Mouse (Mus musculus): ENCODE results near the gene Syt2. TPM values are rescaled to one million over a fixed set of nuclear protein-coding genes. Genes with fewer than 3 reads are reported as not detected.

Syt2 gene
- polyA plus RNA-seq, 1 experiment from 2014 or later, result 1.0 TPM

DNA sequence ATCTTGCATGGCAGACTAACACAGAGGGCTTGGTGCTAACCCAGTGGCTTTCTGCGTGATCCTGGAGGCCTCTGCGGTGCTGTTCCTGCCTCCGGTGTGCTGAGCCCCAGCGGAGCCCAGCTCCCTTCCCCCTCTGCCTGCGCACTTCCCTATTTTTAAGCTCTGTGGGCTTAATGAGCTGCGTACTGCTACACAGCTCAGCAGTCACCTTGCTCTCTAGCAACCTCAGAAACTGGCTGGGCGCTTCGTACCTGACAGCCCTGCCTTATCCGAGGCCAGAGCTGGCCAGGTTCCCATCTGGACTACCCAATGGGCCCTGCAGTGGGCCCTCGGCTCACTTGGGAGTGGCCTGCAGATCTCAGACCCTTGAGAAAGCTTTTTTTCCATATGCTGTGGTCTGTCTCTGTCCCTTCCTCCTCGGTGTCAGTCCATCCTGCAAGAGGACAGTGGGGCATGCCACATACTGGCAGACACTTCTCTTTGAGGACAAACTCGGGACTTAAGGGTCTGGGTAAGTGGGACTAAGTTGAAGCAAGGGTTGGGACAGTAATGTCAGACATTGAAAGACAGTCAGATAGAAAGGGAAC is 73.3 kb downstream of the Syt2 start:
- Histone ChIP-seq H3K36me3 (ENCODE audit: insufficient read depth) (no peaks in the 10 kb centered on the region), H3K27ac (ENCODE audit: low read depth) (no peak overlapping the region), H3K4me2 (no peak overlapping the region), H3K27me3 (ENCODE audit: insufficient read depth, low read length) (0 out of 2 replicates have a peak, but pooled peaks cover 3% of the 10 kb centered on the region), H3K9ac (no peak overlapping the region), H3K9me3 (ENCODE audit: low read depth, low read length) (no peaks in the 10 kb centered on the region), H3K4me1 (ENCODE audit: insufficient read depth) (no peaks in the 10 kb centered on the region), H3K4me3 (ENCODE audit: low read depth, low read length) (no peak overlapping the region)
- no peak for TF ChIP-seq CTCF (IDR thresholded peaks at IDR 0.05; ENCODE audit: low read depth)
- DNase-seq (no peak), ATAC-seq (ENCODE audit: insufficient read depth) (no peak)
- WGBS, result 64% methylated on average over 12 of the region's 12 CpGs

- ATAC-seq (ENCODE audit: insufficient read depth) (no peak), DNase-seq (no peak)
- 0 out of 2 replicates have a peak, but pooled peaks cover 3% of the 10 kb centered on the region for H3K27me3 ChIP-seq (ENCODE audit: insufficient read depth, low read length)
- no peak overlapping the region for H3K4me3 ChIP-seq (ENCODE audit: low read depth, low read length)
- H3K9me3 ChIP-seq (ENCODE audit: low read depth, low read length), result no peaks in the 10 kb centered on the region
- no peak overlapping the region for H3K9ac ChIP-seq
- no peaks in the 10 kb centered on the region for H3K4me1 ChIP-seq (ENCODE audit: insufficient read depth)
- no peak overlapping the region for H3K4me2 ChIP-seq
- no peaks in the 10 kb centered on the region for H3K36me3 ChIP-seq (ENCODE audit: insufficient read depth)
- no peak overlapping the region for H3K27ac ChIP-seq (ENCODE audit: low read depth)
- 70% methylated on average over 5 of the region's 5 CpGs for WGBS
- no peak for TF ChIP-seq CTCF (IDR thresholded peaks at IDR 0.05; ENCODE audit: low read depth)
These were observed 75.0 kb downstream of the Syt2 start for GRCm38 (mm10) chr1:134721486-134721885.

- DNase-seq (no peak), ATAC-seq (ENCODE audit: insufficient read depth) (no peak)
- no peak for TF ChIP-seq CTCF (IDR thresholded peaks at IDR 0.05; ENCODE audit: low read depth)
- no peaks in the 10 kb centered on the region for H3K36me3 ChIP-seq (ENCODE audit: insufficient read depth)
- H3K4me1 ChIP-seq (ENCODE audit: insufficient read depth), result no peaks in the 10 kb centered on the region
- H3K27ac ChIP-seq (ENCODE audit: low read depth), result no peak overlapping the region
- no peak overlapping the region for H3K4me3 ChIP-seq (ENCODE audit: low read depth, low read length)
- 0 out of 2 replicates have a peak, but pooled peaks cover 3% of the 10 kb centered on the region for H3K27me3 ChIP-seq (ENCODE audit: insufficient read depth, low read length)
- 86% methylated on average over 7 of the region's 7 CpGs for WGBS
- H3K4me2 ChIP-seq, result no peak overlapping the region
- H3K9me3 ChIP-seq (ENCODE audit: low read depth, low read length), result no peaks in the 10 kb centered on the region
- no peak overlapping the region for H3K9ac ChIP-seq
These were observed 76.4 kb downstream of the Syt2 start for GRCm38 (mm10) chr1:134722891-134723290.

DNA sequence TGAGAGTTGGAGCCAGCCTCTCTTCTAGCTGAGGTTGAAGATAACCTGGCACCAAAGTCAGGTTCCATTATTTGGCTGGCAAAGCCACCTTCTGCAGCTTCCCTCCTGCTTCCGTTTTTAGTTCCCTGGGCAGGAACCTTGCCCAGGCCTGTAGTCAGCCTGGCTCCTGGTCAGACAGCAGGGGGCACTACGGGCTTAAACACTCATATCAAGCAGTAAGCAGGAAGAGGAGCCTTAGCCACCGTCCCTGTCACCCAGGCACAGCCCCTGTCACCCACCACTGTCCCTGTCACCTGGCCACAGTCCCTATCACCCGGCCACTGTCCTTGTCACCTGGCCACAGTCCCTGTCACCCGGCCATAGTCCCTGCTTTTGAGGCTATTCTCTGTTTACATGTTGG is 78.8 kb downstream of the Syt2 start:
- Histone ChIP-seq H3K27me3 (ENCODE audit: insufficient read depth, low read length) (no peaks in the 10 kb centered on the region), H3K27ac (ENCODE audit: low read depth) (no peak overlapping the region), H3K9ac (no peak overlapping the region), H3K4me1 (ENCODE audit: insufficient read depth) (no peaks in the 10 kb centered on the region), H3K4me3 (ENCODE audit: low read depth, low read length) (no peak overlapping the region), H3K9me3 (ENCODE audit: low read depth, low read length) (no peaks in the 10 kb centered on the region), H3K36me3 (ENCODE audit: insufficient read depth) (no peaks in the 10 kb centered on the region), H3K4me2 (no peak overlapping the region)
- DNase-seq (peak; percentile 70), ATAC-seq (ENCODE audit: insufficient read depth) (peak; percentile 54; the same call in 1 of the 2 replicates)
- peak; percentile 75 for TF ChIP-seq CTCF (IDR thresholded peaks at IDR 0.05; ENCODE audit: low read depth)
- WGBS, result 38% methylated on average over 5 of the region's 5 CpGs

GRCm38 (mm10) chr1:134726480-134726879 is 80.0 kb downstream of the Syt2 start:
- ATAC-seq (ENCODE audit: insufficient read depth) (no peak), DNase-seq (no peak)
- WGBS, result 94% methylated on average over 7 of the region's 7 CpGs
- Histone ChIP-seq H3K27me3 (ENCODE audit: insufficient read depth, low read length) (no peaks in the 10 kb centered on the region), H3K27ac (ENCODE audit: low read depth) (no peak overlapping the region), H3K36me3 (ENCODE audit: insufficient read depth) (no peaks in the 10 kb centered on the region), H3K4me3 (ENCODE audit: low read depth, low read length) (no peak overlapping the region), H3K9me3 (ENCODE audit: low read depth, low read length) (no peaks in the 10 kb centered on the region), H3K4me1 (ENCODE audit: insufficient read depth) (no peaks in the 10 kb centered on the region), H3K9ac (no peak overlapping the region), H3K4me2 (no peak overlapping the region)
- TF ChIP-seq CTCF (IDR thresholded peaks at IDR 0.05; ENCODE audit: low read depth), result no peak

DNA sequence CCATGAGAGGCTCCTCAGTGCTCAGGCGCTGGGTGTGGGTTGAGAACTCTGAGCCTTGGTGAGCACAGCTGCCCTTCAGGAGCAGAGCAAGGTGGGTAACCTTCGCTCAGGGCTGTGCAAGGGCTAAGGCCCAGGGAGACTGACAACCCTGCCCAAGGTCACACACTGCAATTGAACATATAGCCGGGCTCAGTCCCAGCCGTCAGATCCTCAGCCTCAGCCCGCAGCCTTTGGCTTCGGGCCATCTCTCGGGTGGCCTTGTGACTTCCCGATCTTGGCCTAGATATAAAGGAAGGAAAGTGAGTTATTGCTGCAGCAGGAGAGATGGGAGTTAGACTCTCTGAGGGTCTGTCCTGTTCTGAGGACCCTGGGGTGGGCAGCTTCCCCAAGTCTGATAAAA is 80.8 kb downstream of the Syt2 start:
- ATAC-seq (ENCODE audit: insufficient read depth) (0 out of 2 replicates have a peak, but pooled peaks have one; percentile 35), DNase-seq (peak; percentile 66)
- no peaks in the 10 kb centered on the region for H3K4me1 ChIP-seq (ENCODE audit: insufficient read depth)
- H3K9me3 ChIP-seq (ENCODE audit: low read depth, low read length), result no peaks in the 10 kb centered on the region
- H3K9ac ChIP-seq, result no peak overlapping the region
- no peak for TF ChIP-seq CTCF (IDR thresholded peaks at IDR 0.05; ENCODE audit: low read depth)
- no peak overlapping the region for H3K4me3 ChIP-seq (ENCODE audit: low read depth, low read length)
- no peaks in the 10 kb centered on the region for H3K36me3 ChIP-seq (ENCODE audit: insufficient read depth)
- no peaks in the 10 kb centered on the region for H3K27me3 ChIP-seq (ENCODE audit: insufficient read depth, low read length)
- WGBS, result 44% methylated on average over 8 of the region's 8 CpGs
- H3K27ac ChIP-seq (ENCODE audit: low read depth), result no peak overlapping the region
- no peak overlapping the region for H3K4me2 ChIP-seq

GRCm38 (mm10) chr1:134733659-134734058 is 87.2 kb downstream of the Syt2 start:
- 88% methylated on average over 5 of the region's 5 CpGs for WGBS
- H3K4me1 ChIP-seq (ENCODE audit: insufficient read depth), result no peaks in the 10 kb centered on the region
- no peak overlapping the region for H3K27ac ChIP-seq (ENCODE audit: low read depth)
- H3K4me3 ChIP-seq (ENCODE audit: low read depth, low read length), result no peak overlapping the region
- H3K4me2 ChIP-seq, result no peak overlapping the region
- no peaks in the 10 kb centered on the region for H3K36me3 ChIP-seq (ENCODE audit: insufficient read depth)
- ATAC-seq (ENCODE audit: insufficient read depth) (no peak), DNase-seq (no peak)
- H3K9ac ChIP-seq, result no peak overlapping the region
- no peaks in the 10 kb centered on the region for H3K9me3 ChIP-seq (ENCODE audit: low read depth, low read length)
- no peaks in the 10 kb centered on the region for H3K27me3 ChIP-seq (ENCODE audit: insufficient read depth, low read length)
- TF ChIP-seq CTCF (IDR thresholded peaks at IDR 0.05; ENCODE audit: low read depth), result no peak
